Mouse (Mus musculus): Measurements from ENCODE around the gene Ccdc80. TPM values are rescaled to one million over a fixed set of nuclear protein-coding genes. Genes with fewer than 3 reads are reported as not detected.

Gene Ccdc80
- polyA plus RNA-seq, 1 experiment from 2014 or later, result 15.6 TPM

DNA sequence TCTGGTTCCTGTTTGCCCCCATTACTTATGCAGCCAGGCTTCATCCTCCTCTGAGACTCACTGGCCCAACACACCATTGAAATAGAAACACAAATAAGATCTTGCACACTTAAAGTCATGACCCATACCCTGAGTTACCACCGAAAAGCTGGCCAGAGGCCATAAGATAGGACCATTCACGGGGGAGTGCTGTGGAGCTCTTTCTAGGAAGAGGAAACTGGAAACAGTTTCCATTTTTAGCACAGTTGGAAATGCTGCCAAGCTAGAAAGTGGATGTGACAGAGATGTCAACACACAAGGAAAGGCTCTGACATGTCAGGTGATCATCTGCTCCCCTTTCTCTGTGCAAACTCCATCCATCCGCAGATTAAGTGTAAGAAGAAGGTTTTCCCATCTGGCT, 7.7 kb downstream of the Ccdc80 start:
- ATAC-seq (ENCODE audit: low read depth), result no peak

DNA sequence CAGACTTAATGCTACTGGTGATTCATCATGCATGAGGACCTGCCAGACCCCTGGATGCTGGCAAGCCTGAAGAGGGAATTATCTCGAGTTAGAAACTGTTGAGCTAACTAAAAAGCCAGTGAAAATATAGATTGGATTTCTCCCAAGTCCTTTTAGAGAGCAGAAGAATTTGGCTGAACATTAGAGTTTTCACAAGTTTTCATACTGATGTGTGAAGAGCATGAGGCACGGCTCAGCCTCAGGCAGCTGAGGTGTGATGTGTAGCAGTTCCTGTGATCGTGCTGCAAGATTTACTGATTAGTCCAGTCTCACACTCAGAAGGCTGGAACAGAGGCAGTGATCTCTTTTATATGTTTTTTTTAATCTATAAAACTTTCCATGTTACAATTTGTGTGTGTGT, 11.8 kb downstream of the Ccdc80 start:
- H3K27ac ChIP-seq (ENCODE audit: low read depth, low read length), result no peak overlapping the region

More for the DNA sequence above, 7.7 kb downstream of the Ccdc80 start:
- no peaks in the 10 kb centered on the region for H3K36me3 ChIP-seq (ENCODE audit: control insufficient read depth, insufficient read depth, low read length)
- H3K4me2 ChIP-seq (ENCODE audit: low read depth, low read length), result no peak overlapping the region
- H3K9me3 ChIP-seq (ENCODE audit: control insufficient read depth, low read length), result no peaks in the 10 kb centered on the region
- WGBS, result 78% methylated on average over 3 of the region's 3 CpGs
- peaks cover 4% of the 10 kb centered on the region; the same call in 1 of the 2 replicates for H3K4me1 ChIP-seq (ENCODE audit: control insufficient read depth, insufficient read depth, low read length)
- no peak overlapping the region for H3K27ac ChIP-seq (ENCODE audit: low read depth, low read length)
- H3K4me3 ChIP-seq (ENCODE audit: low read depth, low read length), result no peak overlapping the region
- no peaks in the 10 kb centered on the region for H3K27me3 ChIP-seq (ENCODE audit: control insufficient read depth, insufficient read depth, low read length)
- no peak overlapping the region for H3K9ac ChIP-seq (replicated peaks; ENCODE audit: low read depth, low read length)

DNA sequence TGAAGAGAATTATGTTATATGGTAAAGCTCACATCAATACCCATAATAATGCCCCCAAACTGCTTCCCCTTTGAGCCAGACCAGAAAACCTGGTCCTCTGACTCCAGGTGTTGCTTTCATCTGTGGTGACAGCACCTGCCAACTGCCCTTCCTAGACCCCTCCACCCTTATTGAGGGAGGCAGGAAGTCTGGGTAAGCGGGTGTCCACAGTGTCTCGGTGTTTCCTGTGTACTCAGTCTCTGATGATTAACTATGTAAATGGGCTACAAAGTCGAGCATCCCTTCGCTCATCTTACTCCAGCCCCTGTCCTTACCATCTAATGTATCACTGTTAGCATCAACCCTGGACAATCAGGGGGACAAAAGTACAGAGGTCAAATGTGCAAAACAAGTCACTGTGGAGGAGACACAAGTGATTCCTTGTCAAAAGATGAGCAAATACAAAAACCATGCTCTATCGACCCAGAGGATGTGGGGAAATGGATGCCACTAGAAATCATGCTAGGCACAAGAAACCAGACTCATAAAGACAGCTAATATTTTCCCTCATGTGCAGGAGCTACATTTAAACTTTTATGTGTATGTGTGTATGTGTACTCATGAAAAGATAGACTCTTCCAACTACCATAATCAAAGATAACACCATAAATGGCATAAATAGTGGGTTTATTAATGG, 15.1 kb downstream of the Ccdc80 start:
- no peaks in the 10 kb centered on the region for H3K9me3 ChIP-seq (ENCODE audit: control insufficient read depth, low read length)
- 81% methylated on average over 5 of the region's 5 CpGs for WGBS
- H3K4me3 ChIP-seq (ENCODE audit: low read depth, low read length), result no peak overlapping the region
- H3K4me2 ChIP-seq (ENCODE audit: low read depth, low read length), result no peak overlapping the region
- no peaks in the 10 kb centered on the region for H3K36me3 ChIP-seq (ENCODE audit: control insufficient read depth, insufficient read depth, low read length)
- no peaks in the 10 kb centered on the region for H3K4me1 ChIP-seq (ENCODE audit: control insufficient read depth, insufficient read depth, low read length)
- no peak for ATAC-seq (ENCODE audit: low read depth)
- H3K27me3 ChIP-seq (ENCODE audit: control insufficient read depth, insufficient read depth, low read length), result no peaks in the 10 kb centered on the region
- H3K27ac ChIP-seq (ENCODE audit: low read depth, low read length), result no peak overlapping the region
- H3K9ac ChIP-seq (replicated peaks; ENCODE audit: low read depth, low read length), result no peak overlapping the region

More for the DNA sequence above, 11.8 kb downstream of the Ccdc80 start:
- no peaks in the 10 kb centered on the region for H3K4me1 ChIP-seq (ENCODE audit: control insufficient read depth, insufficient read depth, low read length)
- no peaks in the 10 kb centered on the region for H3K36me3 ChIP-seq (ENCODE audit: control insufficient read depth, insufficient read depth, low read length)
- WGBS, result 79% methylated on average over 3 of the region's 3 CpGs
- no peak overlapping the region for H3K4me3 ChIP-seq (ENCODE audit: low read depth, low read length)
- no peaks in the 10 kb centered on the region for H3K27me3 ChIP-seq (ENCODE audit: control insufficient read depth, insufficient read depth, low read length)
- H3K4me2 ChIP-seq (ENCODE audit: low read depth, low read length), result no peak overlapping the region
- H3K9me3 ChIP-seq (ENCODE audit: control insufficient read depth, low read length), result no peaks in the 10 kb centered on the region
- H3K9ac ChIP-seq (replicated peaks; ENCODE audit: low read depth, low read length), result no peak overlapping the region
- ATAC-seq (ENCODE audit: low read depth), result no peak

DNA sequence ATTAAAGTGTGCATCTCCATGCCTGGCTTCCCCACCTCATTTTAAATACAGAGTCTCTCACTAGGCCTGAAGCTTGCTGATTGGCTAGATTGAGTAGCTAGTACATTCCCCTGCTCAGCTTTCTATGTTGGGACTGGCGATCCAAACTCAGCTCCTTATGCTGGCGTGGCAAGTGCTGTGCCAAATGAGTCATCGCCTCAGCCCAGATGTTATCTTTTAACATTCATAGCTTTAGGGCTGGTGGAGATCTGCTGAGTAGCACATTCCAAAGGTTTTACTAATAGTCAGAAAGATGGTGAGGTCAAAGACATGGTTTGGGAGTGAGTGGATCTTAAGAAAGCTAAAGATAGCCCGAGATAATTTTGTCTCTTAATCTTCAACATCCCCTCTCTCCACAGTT, 17.3 kb downstream of the Ccdc80 start:
- H3K9ac ChIP-seq (replicated peaks; ENCODE audit: low read depth, low read length), result no peak overlapping the region
- 81% methylated on average over 4 of the region's 4 CpGs for WGBS
- no peak overlapping the region for H3K27ac ChIP-seq (ENCODE audit: low read depth, low read length)
- no peak overlapping the region for H3K4me3 ChIP-seq (ENCODE audit: low read depth, low read length)
- no peaks in the 10 kb centered on the region for H3K4me1 ChIP-seq (ENCODE audit: control insufficient read depth, insufficient read depth, low read length)
- no peaks in the 10 kb centered on the region for H3K36me3 ChIP-seq (ENCODE audit: control insufficient read depth, insufficient read depth, low read length)
- ATAC-seq (ENCODE audit: low read depth), result no peak
- H3K4me2 ChIP-seq (ENCODE audit: low read depth, low read length), result no peak overlapping the region
- H3K27me3 ChIP-seq (ENCODE audit: control insufficient read depth, insufficient read depth, low read length), result no peaks in the 10 kb centered on the region
- no peaks in the 10 kb centered on the region for H3K9me3 ChIP-seq (ENCODE audit: control insufficient read depth, low read length)

DNA sequence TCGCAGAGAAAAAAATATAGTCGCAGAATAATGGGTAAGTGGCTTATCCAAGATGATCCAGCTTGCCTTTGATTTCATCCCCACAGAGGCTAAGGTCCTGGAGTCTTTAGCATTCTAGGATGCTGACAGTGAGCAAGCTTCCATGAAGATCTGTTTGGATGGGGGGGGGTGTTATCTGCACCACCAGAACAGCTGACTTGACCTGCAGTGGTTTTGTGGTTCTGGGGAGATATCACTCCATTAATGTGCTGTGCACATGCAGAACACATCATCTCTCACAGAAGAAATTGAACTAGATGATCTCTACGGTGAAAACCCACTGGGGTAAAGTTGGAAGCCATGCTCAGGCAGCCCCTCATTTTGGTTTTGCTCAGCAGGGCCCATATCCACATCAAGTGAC, 24.0 kb downstream of the Ccdc80 start:
- Histone ChIP-seq H3K36me3 (ENCODE audit: control insufficient read depth, insufficient read depth, low read length) (no peaks in the 10 kb centered on the region), H3K27ac (ENCODE audit: low read depth, low read length) (no peak overlapping the region), H3K4me1 (ENCODE audit: control insufficient read depth, insufficient read depth, low read length) (no peaks in the 10 kb centered on the region), H3K9me3 (ENCODE audit: control insufficient read depth, low read length) (no peaks in the 10 kb centered on the region), H3K4me2 (ENCODE audit: low read depth, low read length) (no peak overlapping the region), H3K27me3 (ENCODE audit: control insufficient read depth, insufficient read depth, low read length) (no peaks in the 10 kb centered on the region), H3K4me3 (ENCODE audit: low read depth, low read length) (no peak overlapping the region), H3K9ac (replicated peaks; ENCODE audit: low read depth, low read length) (no peak overlapping the region)
- ATAC-seq (ENCODE audit: low read depth), result no peak
- 96% methylated on average over 3 of the region's 3 CpGs for WGBS

DNA sequence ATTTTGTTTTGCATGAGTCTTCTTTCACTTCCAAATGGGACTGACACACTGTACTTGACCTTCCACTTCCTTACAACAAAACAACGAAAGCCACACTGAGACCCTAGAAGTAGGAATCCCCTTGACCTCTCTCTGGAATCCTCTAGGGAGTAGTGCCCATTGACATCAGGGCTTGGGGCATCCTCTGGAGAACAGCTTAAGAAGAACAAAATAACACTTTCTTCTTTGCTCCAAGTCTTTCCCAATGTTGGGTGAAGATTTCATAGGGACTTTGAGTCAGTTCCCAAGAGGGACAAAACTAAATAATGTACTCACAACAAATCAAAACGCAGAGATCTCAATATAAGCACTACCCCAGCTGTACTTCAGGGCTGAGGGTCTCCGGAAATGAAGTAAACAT, 25.6 kb downstream of the Ccdc80 start:
- no peak for ATAC-seq (ENCODE audit: low read depth)
- no peak overlapping the region for H3K9ac ChIP-seq (replicated peaks; ENCODE audit: low read depth, low read length)
- H3K27ac ChIP-seq (ENCODE audit: low read depth, low read length), result no peak overlapping the region
- no peak overlapping the region for H3K4me2 ChIP-seq (ENCODE audit: low read depth, low read length)
- H3K36me3 ChIP-seq (ENCODE audit: control insufficient read depth, insufficient read depth, low read length), result no peaks in the 10 kb centered on the region
- H3K9me3 ChIP-seq (ENCODE audit: control insufficient read depth, low read length), result no peaks in the 10 kb centered on the region
- H3K4me1 ChIP-seq (ENCODE audit: control insufficient read depth, insufficient read depth, low read length), result no peaks in the 10 kb centered on the region
- 87% methylated on average over 3 of the region's 3 CpGs for whole genome bisulfite sequencing
- no peak overlapping the region for H3K4me3 ChIP-seq (ENCODE audit: low read depth, low read length)
- no peaks in the 10 kb centered on the region for H3K27me3 ChIP-seq (ENCODE audit: control insufficient read depth, insufficient read depth, low read length)

DNA sequence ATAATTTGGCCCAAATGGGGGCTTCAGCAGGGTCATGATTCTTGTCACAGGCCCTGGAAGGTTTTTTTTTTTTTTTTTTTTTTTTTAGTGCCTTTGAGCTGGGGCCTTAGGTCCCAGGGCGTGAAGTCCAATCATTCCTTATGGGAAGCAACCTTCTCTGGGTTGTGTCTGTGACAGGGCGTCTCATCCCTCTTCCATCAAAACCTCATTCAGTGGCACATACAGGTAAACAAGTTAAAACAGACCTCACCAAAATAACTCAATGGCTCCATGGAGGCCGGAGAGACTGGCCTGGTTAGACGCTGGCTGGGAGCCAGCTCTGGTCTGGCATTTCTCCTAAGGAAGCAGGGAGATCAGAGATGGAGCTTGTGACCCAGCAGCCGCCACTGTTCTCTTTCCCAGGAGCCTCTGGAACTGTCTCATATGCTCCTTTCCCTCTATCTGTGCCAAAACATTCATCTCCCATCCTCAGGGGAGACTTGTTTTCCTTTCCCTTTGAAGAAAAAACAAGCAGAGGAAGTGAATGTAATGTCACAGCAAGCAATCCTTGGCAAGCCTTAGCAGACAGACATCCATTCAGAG, 27.7 kb downstream of the Ccdc80 start:
- Histone ChIP-seq H3K4me2 (ENCODE audit: low read depth, low read length) (no peak overlapping the region), H3K9ac (replicated peaks; ENCODE audit: low read depth, low read length) (no peak overlapping the region), H3K9me3 (ENCODE audit: control insufficient read depth, low read length) (no peaks in the 10 kb centered on the region), H3K27ac (ENCODE audit: low read depth, low read length) (no peak overlapping the region), H3K27me3 (ENCODE audit: control insufficient read depth, insufficient read depth, low read length) (no peaks in the 10 kb centered on the region), H3K4me1 (ENCODE audit: control insufficient read depth, insufficient read depth, low read length) (no peaks in the 10 kb centered on the region), H3K4me3 (ENCODE audit: low read depth, low read length) (no peak overlapping the region), H3K36me3 (ENCODE audit: control insufficient read depth, insufficient read depth, low read length) (no peaks in the 10 kb centered on the region)
- 65% methylated on average over 5 of the region's 5 CpGs for WGBS
- ATAC-seq (ENCODE audit: low read depth), result peak; percentile 24; the same call in 1 of the 2 replicates

DNA sequence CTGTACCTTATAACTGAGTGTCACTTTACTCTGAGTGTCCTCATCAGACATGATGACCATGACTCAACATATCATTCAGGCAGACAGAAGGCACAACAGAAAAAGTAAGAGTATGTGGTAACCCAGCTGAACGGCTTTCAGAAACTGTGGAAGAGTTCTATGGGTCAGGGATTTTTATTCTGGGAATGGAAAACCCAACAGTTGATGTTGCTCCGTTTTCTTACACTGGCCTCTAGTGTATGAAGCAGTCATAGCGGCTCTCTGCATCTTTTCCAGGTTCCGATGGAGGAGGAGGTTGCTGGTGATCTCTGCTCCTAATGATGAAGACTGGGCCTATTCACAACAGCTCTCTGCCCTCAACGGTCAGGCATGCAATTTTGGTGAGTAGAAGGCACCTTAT, 29.4 kb downstream of the Ccdc80 start:
- Histone ChIP-seq H3K36me3 (ENCODE audit: control insufficient read depth, insufficient read depth, low read length) (no peaks in the 10 kb centered on the region), H3K27ac (ENCODE audit: low read depth, low read length) (no peak overlapping the region), H3K4me1 (ENCODE audit: control insufficient read depth, insufficient read depth, low read length) (no peaks in the 10 kb centered on the region), H3K9me3 (ENCODE audit: control insufficient read depth, low read length) (no peaks in the 10 kb centered on the region), H3K9ac (replicated peaks; ENCODE audit: low read depth, low read length) (no peak overlapping the region), H3K4me3 (ENCODE audit: low read depth, low read length) (no peak overlapping the region), H3K4me2 (ENCODE audit: low read depth, low read length) (no peak overlapping the region), H3K27me3 (ENCODE audit: control insufficient read depth, insufficient read depth, low read length) (no peaks in the 10 kb centered on the region)
- ATAC-seq (ENCODE audit: low read depth), result no peak
- 72% methylated on average over 5 of the region's 5 CpGs for WGBS

DNA sequence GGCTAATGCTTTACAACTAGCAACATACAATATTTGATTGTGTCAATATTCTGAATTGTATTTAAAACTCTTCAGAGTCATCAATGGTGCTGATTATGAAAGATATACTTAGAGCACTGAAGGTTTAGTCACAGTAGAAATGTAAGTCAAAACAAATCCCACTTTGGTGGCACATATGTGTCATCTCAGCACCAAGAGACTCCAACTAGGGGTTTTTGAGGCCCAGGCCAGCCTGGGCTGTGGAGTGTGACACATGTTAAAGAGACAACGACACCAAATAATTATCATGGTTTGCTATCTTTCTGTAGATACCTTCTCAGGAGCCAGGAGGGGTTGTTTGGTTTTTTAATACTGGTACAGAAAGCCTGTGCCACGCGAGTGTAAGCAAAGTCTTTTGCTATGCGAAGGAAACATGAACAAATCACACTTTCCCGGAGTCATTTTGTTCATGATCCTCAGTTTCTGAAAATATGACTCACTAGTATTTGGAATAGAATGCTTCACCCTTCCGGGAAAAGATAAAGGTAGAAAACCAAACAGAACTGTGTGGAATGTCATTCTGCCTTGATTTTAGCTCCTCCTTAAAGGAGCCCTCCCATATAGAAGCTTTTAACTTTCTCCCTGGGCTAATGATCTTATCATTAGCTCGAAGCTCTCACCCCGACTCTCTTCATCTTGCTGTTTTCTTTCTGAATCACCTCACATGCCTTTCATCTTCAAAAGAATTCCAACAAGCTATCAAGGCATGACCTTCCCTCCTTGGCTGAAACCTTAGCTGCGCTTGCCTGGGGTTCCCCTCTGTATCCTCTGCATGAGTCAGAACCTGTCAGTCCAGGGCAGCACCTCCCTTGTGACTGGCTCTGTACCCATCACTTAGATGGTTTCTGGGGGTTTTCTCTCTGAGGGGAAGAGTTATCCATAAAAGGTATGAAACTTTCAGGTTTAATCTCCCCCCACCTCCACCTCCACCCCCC, 31.3 kb downstream of the Ccdc80 start:
- H3K27ac ChIP-seq (ENCODE audit: low read depth, low read length), result no peak overlapping the region
- H3K4me1 ChIP-seq (ENCODE audit: control insufficient read depth, insufficient read depth, low read length), result no peaks in the 10 kb centered on the region
- ATAC-seq (ENCODE audit: low read depth), result no peak
- H3K4me3 ChIP-seq (ENCODE audit: low read depth, low read length), result no peak overlapping the region
- H3K27me3 ChIP-seq (ENCODE audit: control insufficient read depth, insufficient read depth, low read length), result no peaks in the 10 kb centered on the region
- no peaks in the 10 kb centered on the region for H3K9me3 ChIP-seq (ENCODE audit: control insufficient read depth, low read length)
- H3K4me2 ChIP-seq (ENCODE audit: low read depth, low read length), result no peak overlapping the region
- whole genome bisulfite sequencing, result 76% methylated on average over 9 of the region's 9 CpGs
- H3K36me3 ChIP-seq (ENCODE audit: control insufficient read depth, insufficient read depth, low read length), result no peaks in the 10 kb centered on the region
- H3K9ac ChIP-seq (replicated peaks; ENCODE audit: low read depth, low read length), result no peak overlapping the region

All from neural tube, embryonic 14.5 days (tissue).